Mouse (Mus musculus) embryonic fibroblast, embryonic 13.5 days (primary cell): ENCODE measurements around the gene L3hypdh.

ENCODE experiments used
- CTCF ChIP-seq: IDR thresholded peaks from 2 replicates; pipeline ENCODE4 v1.5.1; 2011; ENCODE audit warnings: mild to moderate bottlenecking, control low read depth, low read length, moderate library complexity, borderline replicate concordance; ENCODE audit not compliant: insufficient read depth
- POLR2A ChIP-seq: IDR thresholded peaks from 2 replicates; pipeline ENCODE4 v1.6.1; 2011; ENCODE audit warnings: low read depth, mild to moderate bottlenecking, control low read depth, low read length, moderate library complexity

- TF ChIP-seq POLR2A (no peak), CTCF (no peak)
These were observed 2.0 kb downstream of the L3hypdh start for GRCm38 (mm10) chr12:72083265-72083664.
